Mouse (Mus musculus) spleen, postnatal 10 days (tissue): ENCODE data around the gene Hunk.

Experiments used
- DNase-seq, 2 experiments: peaks; one replicate each; pipeline ENCODE4 v3.0.0; 2021 to 2022; ENCODE audit warnings: low spot score in 2 of 2

Gene Hunk

GRCm38 (mm10) chr16:90394761-90395160 lies 8.9 kb downstream of the Hunk start:
- DNase-seq = no peak

- DNase-seq = no peak
Observed at GRCm38 (mm10) chr16:90395996-90396556, 10.3 kb downstream of the Hunk start.

- no peak for DNase-seq
Observed at GRCm38 (mm10) chr16:90396882-90397281, 11.1 kb downstream of the Hunk start.

- no peak for DNase-seq
Observed at GRCm38 (mm10) chr16:90400314-90400713, 14.5 kb downstream of the Hunk start.

GRCm38 (mm10) chr16:90400906-90401666 lies 15.3 kb downstream of the Hunk start:
- no peak for DNase-seq

GRCm38 (mm10) chr16:90402292-90402691 lies 16.5 kb downstream of the Hunk start:
- no peak for DNase-seq

GRCm38 (mm10) chr16:90405195-90405594 lies 19.4 kb downstream of the Hunk start:
- DNase-seq = no peak

- DNase-seq = no peak
Observed at GRCm38 (mm10) chr16:90405599-90405998, 19.8 kb downstream of the Hunk start.

- DNase-seq = no peak
Observed at GRCm38 (mm10) chr16:90407541-90408289, 21.9 kb downstream of the Hunk start.

GRCm38 (mm10) chr16:90412096-90413082 lies 26.6 kb downstream of the Hunk start:
- DNase-seq = no peak

GRCm38 (mm10) chr16:90416621-90417020 lies 30.8 kb downstream of the Hunk start:
- no peak for DNase-seq

- no peak for DNase-seq
Observed at GRCm38 (mm10) chr16:90418661-90419060, 32.8 kb downstream of the Hunk start.

- no peak for DNase-seq
Observed at GRCm38 (mm10) chr16:90421145-90421544, 35.3 kb downstream of the Hunk start.

GRCm38 (mm10) chr16:90421551-90421950 lies 35.7 kb downstream of the Hunk start:
- DNase-seq = no peak

- DNase-seq = no peak
Observed at GRCm38 (mm10) chr16:90422108-90422529, 36.3 kb downstream of the Hunk start.

- DNase-seq = no peak
Observed at GRCm38 (mm10) chr16:90423898-90424297, 38.1 kb downstream of the Hunk start.

GRCm38 (mm10) chr16:90424391-90424790 lies 38.6 kb downstream of the Hunk start:
- DNase-seq = no peak

GRCm38 (mm10) chr16:90426234-90426633 lies 40.4 kb downstream of the Hunk start:
- DNase-seq = no peak

GRCm38 (mm10) chr16:90427838-90428630 lies 42.2 kb downstream of the Hunk start:
- no peak for DNase-seq

GRCm38 (mm10) chr16:90433551-90433950 lies 47.7 kb downstream of the Hunk start:
- no peak for DNase-seq

GRCm38 (mm10) chr16:90435231-90435630 lies 49.4 kb downstream of the Hunk start:
- DNase-seq = no peak
